Mouse (Mus musculus): ENCODE results near the gene Btnl9. TPM values are rescaled to one million over a fixed set of nuclear protein-coding genes. Genes with fewer than 3 reads are reported as not detected.
"Not testable (repeated sequence)": the region's sequence is repeated elsewhere in the genome, so short reads cannot be mapped to it uniquely, and the experiment has no call there.

Gene Btnl9
- total RNA-seq, 2 experiments from 2014 or later: 34.5 to 37.6 TPM

GRCm38 (mm10) chr11:49183172-49183571 is 3.8 kb downstream of the Btnl9 start:
- no peak for DNase-seq

- not testable (repeated sequence) for DNase-seq
Measured at GRCm38 (mm10) chr11:49176047-49176779, 10.7 kb downstream of the Btnl9 start.

- no peak for DNase-seq
Measured at GRCm38 (mm10) chr11:49175345-49175744, 11.6 kb downstream of the Btnl9 start.

DNA sequence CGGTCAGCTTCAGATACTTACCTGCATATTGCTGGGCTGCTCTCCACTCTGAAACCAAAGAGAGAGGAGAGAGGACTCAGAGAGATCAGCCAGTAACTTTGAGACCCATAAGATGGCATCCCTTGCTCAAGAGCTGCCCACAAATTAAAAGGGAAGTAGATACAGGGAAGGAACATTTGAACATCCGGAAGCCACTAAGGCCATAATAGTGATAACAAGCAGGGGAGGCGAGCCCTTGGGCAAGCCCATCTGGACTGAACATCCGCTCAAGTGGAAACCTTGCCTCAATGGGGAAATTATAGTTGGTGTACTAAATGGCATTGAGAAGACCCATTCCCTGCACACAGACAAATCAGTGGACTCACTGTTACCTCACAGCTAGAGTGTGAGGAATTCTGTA is 16.4 kb downstream of the Btnl9 start:
- DNase-seq: no peak

- peak; percentile 27 for DNase-seq
Measured at GRCm38 (mm10) chr11:49168839-49169611, 17.9 kb downstream of the Btnl9 start.

GRCm38 (mm10) chr11:49156821-49157814 is 29.8 kb downstream of the Btnl9 start:
- no peak for DNase-seq

- no peak for DNase-seq
Measured at GRCm38 (mm10) chr11:49154077-49154476, 32.9 kb downstream of the Btnl9 start, which contains the start of gene Olfr1394. TSS of gene Olfr1394 (plus strand) at chr11:49154377.

DNA sequence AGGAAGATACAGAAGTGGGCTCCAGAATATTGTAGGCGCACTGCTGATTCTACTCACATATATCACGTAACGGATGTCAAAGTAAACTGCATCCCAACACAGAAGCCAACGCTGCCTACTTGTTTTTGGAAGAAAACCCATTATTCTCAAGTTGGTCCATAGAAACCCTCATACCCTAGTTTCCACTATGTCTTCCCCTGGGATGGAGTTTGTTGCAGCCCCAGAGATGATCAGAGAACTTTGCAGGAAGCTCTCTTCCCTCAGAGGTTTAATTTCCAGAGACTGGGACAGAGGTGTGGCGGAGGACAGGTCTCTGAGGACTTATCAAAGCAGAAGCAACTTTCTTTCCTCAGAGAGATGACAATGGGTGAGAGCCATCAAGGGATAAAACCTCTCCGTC is 45.0 kb downstream of the Btnl9 start, which contains the start of gene Olfr1395:
Olfr1395 (plus strand) TSS at position 301 of the 400 bp plus-strand sequence.
- no peak for DNase-seq

- no peak for DNase-seq
Measured at GRCm38 (mm10) chr11:49124169-49124568, 62.8 kb downstream of the Btnl9 start.

GRCm38 (mm10) chr11:49119635-49120034 is 67.3 kb downstream of the Btnl9 start:
- DNase-seq: no peak

Other genes with a start within 250 kb of the Btnl9 start
- 10 to 100 TPM in 1 of 2 experiments, 1 to 10 TPM in 1; 5.3 to 11.1 TPM for gene Psme2b, start 241.0 kb downstream of the Btnl9 start, total RNA-seq (2021)
- under 1 TPM; 0.18 TPM for gene Olfr56, start 208.3 kb downstream of the Btnl9 start, total RNA-seq (2021)
- gene 9930111J21Rik1, start 207.8 kb downstream of the Btnl9 start, total RNA-seq (2021): 1 to 10 TPM; 1.8 to 2.9 TPM
- 1 to 10 TPM; 3.3 to 3.7 TPM for gene Gm12185, start 194.9 kb downstream of the Btnl9 start, total RNA-seq (2021)
- 1 to 10 TPM; 1.1 to 2.1 TPM for gene Tgtp1, start 193.0 kb downstream of the Btnl9 start, total RNA-seq (2021)
- gene 9930111J21Rik2, start 135.9 kb downstream of the Btnl9 start, total RNA-seq (2021): 1 to 10 TPM; 3.2 TPM
- gene Tgtp2, start 123.0 kb downstream of the Btnl9 start, total RNA-seq (2021): 1 to 10 TPM; 1.2 to 1.3 TPM
- gene Ifi47, start 110.6 kb downstream of the Btnl9 start, total RNA-seq (2021): 1 to 10 TPM; 5.2 to 5.7 TPM
- under 1 TPM; 0.27 to 0.45 TPM for gene Olfr1396, start 72.3 kb downstream of the Btnl9 start, total RNA-seq (2021)
- not detected for gene Olfr1395, start 44.9 kb downstream of the Btnl9 start, total RNA-seq (2021)
- gene Olfr1394, start 32.8 kb downstream of the Btnl9 start, total RNA-seq (2021): not detected
- gene Zfp62, start 16.1 kb upstream of the Btnl9 start, total RNA-seq (2021): 10 to 100 TPM; 29.8 to 38.1 TPM
- gene Mgat1, start 57.0 kb upstream of the Btnl9 start, total RNA-seq (2021): 100 to 1,000 TPM in 1 of 2 experiments, 10 to 100 TPM in 1; 87.9 to 101 TPM
- not detected for gene Olfr1393, start 91.1 kb upstream of the Btnl9 start, total RNA-seq (2021)
- gene Olfr1392, start 98.1 kb upstream of the Btnl9 start, total RNA-seq (2021): not detected
- gene Olfr10, start 117.6 kb upstream of the Btnl9 start, total RNA-seq (2021): not detected
- gene Olfr1391, start 135.6 kb upstream of the Btnl9 start, total RNA-seq (2021): not detected
- not detected for gene Olfr1390, start 148.0 kb upstream of the Btnl9 start, total RNA-seq (2021)
- gene Olfr1389, start 235.9 kb upstream of the Btnl9 start, total RNA-seq (2021): not detected
- under 1 TPM in 1 of 2 experiments, not detected in 1; 0.21 TPM for gene Olfr1388, start 249.5 kb upstream of the Btnl9 start, total RNA-seq (2021)

Data from adrenal gland, postnatal 10 days (tissue).